Mouse (Mus musculus) MEL (cell line): ENCODE results near the gene Cmklr1. TPM values are rescaled to one million over a fixed set of nuclear protein-coding genes. Genes with fewer than 3 reads are reported as not detected.

ENCODE experiments used
- DNase-seq: peaks from one replicate; pipeline ENCODE4 v3.0.0; 2011; ENCODE audit warnings: low read depth, low spot score
- H3K27ac ChIP-seq: 2 replicates; pipeline ENCODE4 v1.5.1; 2012; ENCODE audit warnings: low read depth, mild to moderate bottlenecking, control low read depth, low read length, moderate library complexity; ENCODE audit not compliant: control insufficient read depth
- H3K27me3 ChIP-seq, 2 experiments: fragments of 150-350 bp in 1 of 2; sonication (generic) in 1 of 2; 2 replicates each; pipeline ENCODE4 v1.6.1; 2012; ENCODE audit warnings: low read length in 2 of 2, mild to moderate bottlenecking in 2 of 2, improper control_type of control experiment in 1 of 2, moderate library complexity in 1 of 2; ENCODE audit not compliant: insufficient read depth in 2 of 2, control insufficient read depth in 1 of 2
- H3K36me3 ChIP-seq, 2 experiments: 2 replicates each; pipeline ENCODE4 v1.6.1; 2012 to 2014; ENCODE audit warnings: low read length in 2 of 2, improper control_type of control experiment in 1 of 2, inconsistent platforms in 1 of 2, mild to moderate bottlenecking in 1 of 2; ENCODE audit not compliant: insufficient read depth in 2 of 2, control insufficient read depth in 1 of 2
- H3K4me1 ChIP-seq, 2 experiments: fragments of 150-350 bp in 1 of 2; sonication (generic) in 1 of 2; 2 replicates each; pipeline ENCODE4 v1.6.1; 2012; ENCODE audit warnings: low read length in 2 of 2, improper control_type of control experiment in 1 of 2, mild to moderate bottlenecking in 1 of 2; ENCODE audit not compliant: insufficient read depth in 2 of 2, control insufficient read depth in 1 of 2
- H3K4me3 ChIP-seq, 2 experiments: fragments of 150-350 bp in 1 of 2; sonication (generic) in 1 of 2; 2 replicates each; pipeline ENCODE4 v1.5.1; 2012; ENCODE audit warnings: low read depth in 2 of 2, low read length in 2 of 2, mild to moderate bottlenecking in 2 of 2, moderate library complexity in 2 of 2, control low read depth in 1 of 2, improper control_type of control experiment in 1 of 2; ENCODE audit not compliant: control insufficient read depth in 1 of 2, insufficient read depth in 1 of 2
- H3K79me2 ChIP-seq: 2 replicates; pipeline ENCODE4 v1.6.1; 2012; ENCODE audit warnings: mild to moderate bottlenecking, low read length, moderate library complexity; ENCODE audit not compliant: control insufficient read depth, poor library complexity, insufficient read depth
- H3K9ac ChIP-seq: 2 replicates; pipeline ENCODE4 v1.6.1; 2012; ENCODE audit warnings: low read depth, mild to moderate bottlenecking, control low read depth, low read length, moderate library complexity; ENCODE audit not compliant: control insufficient read depth, poor library complexity, severe bottlenecking
- H3K9me3 ChIP-seq: fragments of 150-350 bp; sonication (generic); replicated peaks from 2 replicates; pipeline ENCODE4 v1.6.1; 2012; ENCODE audit warnings: mild to moderate bottlenecking, low read length, improper control_type of control experiment, moderate library complexity; ENCODE audit not compliant: insufficient read depth
- ELF1 ChIP-seq: IDR thresholded peaks from 2 replicates; pipeline ENCODE4 v1.6.1; 2014; ENCODE audit warnings: low read depth, mild to moderate bottlenecking, inconsistent platforms, low read length, improper control_type of control experiment, moderate library complexity
- EP300 ChIP-seq, 2 experiments: IDR thresholded peaks; 2 replicates each; pipeline ENCODE4 v1.6.1; 2011; ENCODE audit warnings: improper control_type of control experiment in 2 of 2, low read length in 2 of 2, low read depth in 1 of 2, mild to moderate bottlenecking in 1 of 2
- GABPA ChIP-seq: IDR thresholded peaks from 2 replicates; pipeline ENCODE4 v1.6.1; 2012; ENCODE audit warnings: low read depth, mild to moderate bottlenecking, inconsistent platforms, low read length, improper control_type of control experiment, moderate library complexity
- GATA1 ChIP-seq: IDR thresholded peaks from 2 replicates; pipeline ENCODE4 v1.6.1; 2011; ENCODE audit warnings: low read depth, low read length, improper control_type of control experiment
- HCFC1 ChIP-seq: IDR thresholded peaks from 2 replicates; pipeline ENCODE4 v1.6.1; 2012; ENCODE audit warnings: low read depth, mild to moderate bottlenecking, inconsistent platforms, low read length, improper control_type of control experiment, moderate library complexity
- JUND ChIP-seq: IDR thresholded peaks from 2 replicates; pipeline ENCODE4 v1.6.1; 2011; ENCODE audit warnings: low read depth, mild to moderate bottlenecking, improper control_type of control experiment, low read length
- MAFK ChIP-seq: IDR thresholded peaks from 2 replicates; pipeline ENCODE4 v1.6.1; 2011; ENCODE audit warnings: low read depth, mild to moderate bottlenecking, low read length, improper control_type of control experiment, borderline replicate concordance
- MYC ChIP-seq: IDR thresholded peaks from 2 replicates; pipeline ENCODE4 v1.6.1; 2011; ENCODE audit warnings: low read depth, mild to moderate bottlenecking, low read length, improper control_type of control experiment, moderate library complexity
- NELFE ChIP-seq: IDR thresholded peaks from 2 replicates; pipeline ENCODE4 v1.6.1; 2011; ENCODE audit warnings: low read depth, low read length, improper control_type of control experiment
- NRF1 ChIP-seq: IDR thresholded peaks from 2 replicates; pipeline ENCODE4 v1.6.1; 2014; ENCODE audit warnings: low read depth, mild to moderate bottlenecking, inconsistent platforms, low read length, improper control_type of control experiment, moderate library complexity; ENCODE audit not compliant: poor library complexity, insufficient read depth, severe bottlenecking
- RCOR1 ChIP-seq: IDR thresholded peaks from 2 replicates; pipeline ENCODE4 v1.6.1; 2012; ENCODE audit warnings: low read depth, mild to moderate bottlenecking, inconsistent platforms, low read length, improper control_type of control experiment
- SIN3A ChIP-seq: IDR thresholded peaks from 2 replicates; pipeline ENCODE4 v1.6.1; 2012; ENCODE audit warnings: low read length, improper control_type of control experiment, inconsistent platforms
- SMC3 ChIP-seq: IDR thresholded peaks from 2 replicates; pipeline ENCODE4 v1.6.1; 2011; ENCODE audit warnings: low read depth, low read length, improper control_type of control experiment
- TBP ChIP-seq: IDR thresholded peaks from 2 replicates; pipeline ENCODE4 v1.8.0; 2011; ENCODE audit warnings: low read depth, low read length, improper control_type of control experiment
- USF1 ChIP-seq: IDR thresholded peaks from 2 replicates; pipeline ENCODE4 v1.6.1; 2014; ENCODE audit warnings: low read depth, mild to moderate bottlenecking, inconsistent platforms, low read length, improper control_type of control experiment, moderate library complexity
- USF2 ChIP-seq, 2 experiments: IDR thresholded peaks; 2 replicates each; pipeline ENCODE4 v1.6.1; 2011 to 2012; ENCODE audit warnings: improper control_type of control experiment in 2 of 2, low read length in 2 of 2, borderline replicate concordance in 1 of 2, inconsistent platforms in 1 of 2, low read depth in 1 of 2, mild to moderate bottlenecking in 1 of 2; ENCODE audit not compliant: insufficient read depth in 1 of 2
- ZC3H11A ChIP-seq: IDR thresholded peaks from 2 replicates; pipeline ENCODE4 v1.6.1; 2012; ENCODE audit warnings: low read depth, mild to moderate bottlenecking, inconsistent platforms, low read length, improper control_type of control experiment
- ZKSCAN1 ChIP-seq: IDR thresholded peaks from 2 replicates; pipeline ENCODE4 v1.6.1; 2012; ENCODE audit warnings: low read depth, mild to moderate bottlenecking, inconsistent platforms, low read length, improper control_type of control experiment, moderate library complexity
- ZMIZ1 ChIP-seq: IDR thresholded peaks from 2 replicates; pipeline ENCODE4 v1.6.1; 2012; ENCODE audit warnings: low read depth, mild to moderate bottlenecking, inconsistent platforms, low read length, improper control_type of control experiment, moderate library complexity
- polyA plus RNA-seq, 2 experiments: library from polyadenylated mRNA; stranded (reverse) in 1 of 2; unstranded in 1 of 2; fragments of >175 nt in 1 of 2; fragments of >200 nt in 1 of 2; gene quantifications; 2 replicates each; pipeline versions ENCODE4 v1.2.1 to v1.2.4; 2012; ENCODE audit warnings: low replicate concordance in 2 of 2, low read depth in 1 of 2; ENCODE audit not compliant: insufficient read length in 2 of 2, insufficient read depth in 1 of 2, missing spikeins in 1 of 2
- total RNA-seq: library from RNA; depleted of rRNA; stranded (reverse); fragments of 300-350 nt; gene quantifications from 2 replicates; pipeline ENCODE4 v1.2.3, GENCODE M21; 2012

Cmklr1 gene
- total and polyA plus RNA-seq, 3 experiments, result not detected

DNA sequence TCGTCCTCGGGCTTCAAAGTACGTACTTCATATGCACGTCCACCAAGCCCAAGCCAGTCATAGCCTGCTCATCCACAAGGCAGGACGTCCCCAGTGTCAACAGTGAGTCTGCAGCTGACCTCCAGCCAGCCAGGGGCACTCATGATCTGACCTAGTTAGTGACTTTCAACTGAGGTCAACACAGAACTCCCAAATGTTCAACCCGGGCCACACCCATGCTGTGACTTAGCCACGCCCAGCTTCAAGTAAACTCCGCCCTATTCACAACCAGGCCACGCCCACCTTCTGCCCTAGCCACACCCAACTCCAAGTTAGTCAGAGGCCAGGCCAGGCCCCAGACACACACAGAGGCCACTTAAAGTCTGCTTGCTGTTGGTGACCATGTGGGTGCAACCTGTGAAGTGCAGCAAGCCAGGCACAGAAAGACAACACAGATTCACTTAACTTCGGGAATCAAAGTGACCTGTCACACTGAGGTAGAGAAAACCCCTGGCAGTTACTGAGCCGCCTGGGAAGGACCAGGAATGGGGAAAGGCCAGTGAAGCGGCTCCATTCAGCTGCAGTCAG, 14.5 kb upstream of the Cmklr1 start:
- Histone ChIP-seq H3K79me2 (no peaks in the 10 kb centered on the region), H3K27me3 (no peaks in the 10 kb centered on the region), H3K4me3 (no peak overlapping the region), H3K9me3 (no peaks in the 10 kb centered on the region; the same call in 1 of the 2 replicates), H3K36me3 (no peaks in the 10 kb centered on the region), H3K4me1 (no peaks in the 10 kb centered on the region), H3K27ac (no peak overlapping the region), H3K9ac (no peak overlapping the region)
- DNase-seq, result no peak
- no peak for TF ChIP-seq RCOR1
- TF ChIP-seq ZMIZ1, result no peak
- TF ChIP-seq GABPA, result no peak
- no peak for TF ChIP-seq USF1
- no peak for TF ChIP-seq GATA1
- TF ChIP-seq ELF1, result no peak
- no peak for TF ChIP-seq SIN3A
- no peak for TF ChIP-seq NELFE
- no peak for TF ChIP-seq JUND
- TF ChIP-seq ZKSCAN1, result no peak
- no peak for TF ChIP-seq USF2 (IDR thresholded peaks at IDR 0.05; ENCODE audit: borderline replicate concordance in 1 of 2, insufficient read depth in 1 of 2, low read depth in 1 of 2, low read length in 2 of 2)
- TF ChIP-seq MAFK, result no peak
- TF ChIP-seq SMC3, result no peak
- no peak for TF ChIP-seq MYC
- TF ChIP-seq TBP, result no peak
- no peak for TF ChIP-seq EP300 (IDR thresholded peaks at IDR 0.05; ENCODE audit: low read depth in 1 of 2, low read length in 2 of 2)

GRCm38 (mm10) chr5:113664127-113664526, 13.9 kb upstream of the Cmklr1 start:
- H3K79me2 ChIP-seq, result no peaks in the 10 kb centered on the region
- no peaks in the 10 kb centered on the region for H3K4me1 ChIP-seq
- H3K27ac ChIP-seq, result no peak overlapping the region
- no peak for DNase-seq
- H3K9ac ChIP-seq, result no peak overlapping the region
- no peaks in the 10 kb centered on the region for H3K36me3 ChIP-seq
- H3K4me3 ChIP-seq, result no peak overlapping the region
- H3K27me3 ChIP-seq, result no peaks in the 10 kb centered on the region
- TF ChIP-seq ZC3H11A, result no peak
- TF ChIP-seq HCFC1, result no peak
- TF ChIP-seq NRF1, result no peak
- TF ChIP-seq MAFK, result no peak
- no peak for TF ChIP-seq TBP
- no peaks in the 10 kb centered on the region; the same call in 1 of the 2 replicates for H3K9me3 ChIP-seq
